Mouse (Mus musculus): ENCODE results near the gene Brinp2. TPM values are rescaled to one million over a fixed set of nuclear protein-coding genes. Genes with fewer than 3 reads are reported as not detected.

Gene Brinp2
- polyA plus RNA-seq, 1 experiment from 2014 or later = not detected

- ATAC-seq (no peak), DNase-seq (ENCODE audit: low read depth, low spot score) (no peak)
- CTCF ChIA-PET = no interaction called here
- POLR2A ChIA-PET = no interaction called here
- H3K27me3 ChIP-seq = no peaks in the 10 kb centered on the region
- TF ChIP-seq CTCF (IDR thresholded peaks at IDR 0.05) = no peak
- in situ Hi-C loops (cut with MboI; ENCODE audit: low pct_unique_long_range_greater_than_20kb) = no loop called here
These were observed 107.9 kb downstream of the Brinp2 start for GRCm38 (mm10) chr1:158248266-158248665.

- no peak for TF ChIP-seq CTCF (IDR thresholded peaks at IDR 0.05)
- CTCF ChIA-PET = no interaction called here
- POLR2A ChIA-PET = no interaction called here
- DNase-seq (ENCODE audit: low read depth, low spot score) (no peak), ATAC-seq (no peak)
- in situ Hi-C loops (cut with MboI; ENCODE audit: low pct_unique_long_range_greater_than_20kb) = no loop called here
- H3K27me3 ChIP-seq = no peaks in the 10 kb centered on the region
These were observed 109.5 kb downstream of the Brinp2 start for GRCm38 (mm10) chr1:158246476-158247153.

GRCm38 (mm10) chr1:158245486-158245885 lies 110.6 kb downstream of the Brinp2 start:
- CTCF ChIA-PET = no interaction called here
- in situ Hi-C loops (cut with MboI; ENCODE audit: low pct_unique_long_range_greater_than_20kb) = no loop called here
- ATAC-seq = no peak
- no peaks in the 10 kb centered on the region for H3K27me3 ChIP-seq
- DNase-seq (ENCODE audit: low read depth, low spot score) = no peak
- no peak for TF ChIP-seq CTCF (IDR thresholded peaks at IDR 0.05)
- POLR2A ChIA-PET = no interaction called here

- in situ Hi-C loops (cut with MboI; ENCODE audit: low pct_unique_long_range_greater_than_20kb) = no loop called here
- CTCF ChIA-PET = no interaction called here
- no peak for TF ChIP-seq CTCF (IDR thresholded peaks at IDR 0.05)
- DNase-seq (ENCODE audit: low read depth, low spot score) (no peak), ATAC-seq (no peak)
- POLR2A ChIA-PET = no interaction called here
- peaks cover 2% of the 10 kb centered on the region for H3K27me3 ChIP-seq
These were observed 112.1 kb downstream of the Brinp2 start for GRCm38 (mm10) chr1:158244016-158244415.

- H3K27me3 ChIP-seq = peaks cover 6% of the 10 kb centered on the region
- no peak for DNase-seq (ENCODE audit: low read depth, low spot score)
- no peak for TF ChIP-seq CTCF (IDR thresholded peaks at IDR 0.05)
- POLR2A ChIA-PET = no interaction called here
- CTCF ChIA-PET = no interaction called here
- in situ Hi-C loops (cut with MboI; ENCODE audit: low pct_unique_long_range_greater_than_20kb) = no loop called here
- no peak for ATAC-seq
These were observed 114.1 kb downstream of the Brinp2 start for GRCm38 (mm10) chr1:158241848-158242556.

GRCm38 (mm10) chr1:158239841-158240240 lies 116.3 kb downstream of the Brinp2 start:
- DNase-seq (ENCODE audit: low read depth, low spot score) (no peak), ATAC-seq (no peak)
- in situ Hi-C loops (cut with MboI; ENCODE audit: low pct_unique_long_range_greater_than_20kb) = no loop called here
- H3K27me3 ChIP-seq = peaks cover 6% of the 10 kb centered on the region
- ChIA-PET CTCF (no interaction called here), POLR2A (interaction anchor here (0.6 kb wide), 1 partner anchor 271 kb away, joined by 6 read pairs; no protein-coding TSS in a partner anchor)
- no peak for TF ChIP-seq CTCF (IDR thresholded peaks at IDR 0.05)

GRCm38 (mm10) chr1:158238722-158239121 lies 117.4 kb downstream of the Brinp2 start:
- POLR2A ChIA-PET = no interaction called here
- ATAC-seq = no peak
- DNase-seq (ENCODE audit: low read depth, low spot score) = no peak
- CTCF ChIA-PET = interaction anchor here (1.4 kb wide), 1 partner anchor 12 kb away, joined by 5 read pairs; no protein-coding TSS in a partner anchor
- TF ChIP-seq CTCF (IDR thresholded peaks at IDR 0.05) = no peak
- in situ Hi-C loops (cut with MboI; ENCODE audit: low pct_unique_long_range_greater_than_20kb) = no loop called here
- H3K27me3 ChIP-seq = peaks cover 6% of the 10 kb centered on the region

- in situ Hi-C loops (cut with MboI; ENCODE audit: low pct_unique_long_range_greater_than_20kb) = no loop called here
- ATAC-seq (no peak), DNase-seq (ENCODE audit: low read depth, low spot score) (no peak)
- POLR2A ChIA-PET = no interaction called here
- no peak for TF ChIP-seq CTCF (IDR thresholded peaks at IDR 0.05)
- H3K27me3 ChIP-seq = peaks cover 4% of the 10 kb centered on the region
- CTCF ChIA-PET = no interaction called here
These were observed 127.4 kb downstream of the Brinp2 start for GRCm38 (mm10) chr1:158228687-158229224.

- POLR2A ChIA-PET = no interaction called here
- CTCF ChIA-PET = no interaction called here
- H3K27me3 ChIP-seq = peaks cover 4% of the 10 kb centered on the region
- in situ Hi-C loops (cut with MboI; ENCODE audit: low pct_unique_long_range_greater_than_20kb) = no loop called here
- ATAC-seq (no peak), DNase-seq (ENCODE audit: low read depth, low spot score) (no peak)
- TF ChIP-seq CTCF (IDR thresholded peaks at IDR 0.05) = no peak
These were observed 128.9 kb downstream of the Brinp2 start for GRCm38 (mm10) chr1:158227239-158227638.

- ChIA-PET POLR2A (no interaction called here), CTCF (no interaction called here)
- DNase-seq (ENCODE audit: low read depth, low spot score) (no peak), ATAC-seq (no peak)
- in situ Hi-C loops (cut with MboI; ENCODE audit: low pct_unique_long_range_greater_than_20kb) = no loop called here
- peaks cover 7% of the 10 kb centered on the region for H3K27me3 ChIP-seq
- TF ChIP-seq CTCF (IDR thresholded peaks at IDR 0.05) = no peak
These were observed 129.4 kb downstream of the Brinp2 start for GRCm38 (mm10) chr1:158226689-158227088.

- DNase-seq (ENCODE audit: low read depth, low spot score) = no peak
- POLR2A ChIA-PET = no interaction called here
- TF ChIP-seq CTCF (IDR thresholded peaks at IDR 0.05) = no peak
- in situ Hi-C loops (cut with MboI; ENCODE audit: low pct_unique_long_range_greater_than_20kb) = no loop called here
- peaks cover 7% of the 10 kb centered on the region for H3K27me3 ChIP-seq
- CTCF ChIA-PET = no interaction called here
- no peak for ATAC-seq
These were observed 135.1 kb downstream of the Brinp2 start for GRCm38 (mm10) chr1:158221048-158221447.

Measured in Patski (cell line).